Mouse (Mus musculus) stomach, postnatal 0 days (tissue): ENCODE results near the gene Mep1a.

ENCODE experiments used
- CTCF ChIP-seq: IDR thresholded peaks from 2 replicates; pipeline ENCODE4 v1.5.1; 2016; ENCODE audit warnings: antibody characterized with exemption, low read depth, mild to moderate bottlenecking, moderate library complexity
- EP300 ChIP-seq: optimal IDR thresholded peaks from 2 replicates; pipeline ENCODE3; 2016; ENCODE audit warnings: antibody characterized with exemption

DNA sequence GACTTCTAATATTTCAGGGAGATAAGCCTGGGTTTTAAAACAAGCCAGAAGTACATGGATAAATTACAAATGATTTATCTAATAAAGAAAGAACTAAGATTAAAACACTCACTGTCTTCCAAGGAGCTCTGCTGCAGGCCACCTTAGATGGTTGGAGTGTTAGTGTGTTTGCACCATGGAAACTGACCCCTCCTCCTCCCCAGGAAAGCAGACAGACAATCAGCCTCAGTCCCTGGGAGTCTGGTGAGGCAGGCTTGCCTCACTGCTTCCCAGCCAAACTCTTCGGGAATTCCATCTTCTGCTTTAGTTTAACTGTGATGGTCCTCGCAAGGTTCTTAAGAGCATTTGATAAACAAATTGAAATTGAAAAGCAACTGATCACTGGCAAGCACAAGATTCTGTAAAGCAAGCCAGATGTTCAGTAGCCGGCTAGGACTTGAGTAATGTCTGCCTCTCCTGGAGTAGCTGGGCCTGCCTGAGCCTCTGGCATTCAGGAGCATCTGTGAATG is 48.6 kb upstream of the Mep1a start:
- no peak for TF ChIP-seq CTCF
- no peak for TF ChIP-seq EP300
